Mouse (Mus musculus) mature B cell (primary cell): Measurements from ENCODE around the gene Fastk.

Source experiments
- in situ Hi-C: fragments of 300-500 bp; cut with MboI; formaldehyde crosslinking; loops from 2 replicates; pipeline ENCODE4 v1.14.3; 2019

Gene Fastk

DNA sequence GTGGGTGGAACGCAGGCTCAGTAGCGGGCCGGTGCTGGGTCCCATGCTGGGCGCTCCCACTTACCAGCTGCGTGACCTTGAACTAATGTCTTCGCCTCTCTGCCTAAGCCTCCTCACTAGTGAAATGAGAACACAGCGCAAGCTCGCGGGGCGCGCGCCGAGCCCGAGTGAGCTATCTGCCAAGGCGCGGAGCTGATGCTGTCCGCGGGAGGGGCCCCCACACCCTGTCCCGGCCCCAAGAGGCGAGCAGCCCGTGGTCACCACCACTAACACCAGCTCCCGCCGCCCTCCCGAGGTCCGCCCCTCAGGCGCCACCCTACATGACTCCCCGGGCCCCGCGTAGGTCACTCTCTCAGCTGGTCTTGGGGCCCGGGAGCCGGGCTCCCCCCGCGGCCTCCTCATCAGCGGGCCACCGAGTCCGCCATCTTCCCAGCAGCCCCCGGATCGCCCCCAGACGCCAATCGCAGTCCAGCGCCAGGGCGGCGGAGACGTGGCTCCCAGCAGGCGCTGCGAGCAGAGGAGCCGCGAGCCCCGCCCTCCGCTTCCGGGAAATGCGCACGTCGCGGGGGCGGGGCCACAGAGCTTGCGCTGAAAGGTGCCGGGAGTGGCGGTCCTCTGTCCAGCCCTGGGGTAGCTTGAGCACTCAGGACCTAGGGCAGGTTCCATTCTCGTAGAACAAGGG lies at the start of gene Fastk:
TSS of gene Fastk (minus strand) at position 542 of the 682 bp plus-strand sequence.
- in situ Hi-C loops = no loop called here

DNA sequence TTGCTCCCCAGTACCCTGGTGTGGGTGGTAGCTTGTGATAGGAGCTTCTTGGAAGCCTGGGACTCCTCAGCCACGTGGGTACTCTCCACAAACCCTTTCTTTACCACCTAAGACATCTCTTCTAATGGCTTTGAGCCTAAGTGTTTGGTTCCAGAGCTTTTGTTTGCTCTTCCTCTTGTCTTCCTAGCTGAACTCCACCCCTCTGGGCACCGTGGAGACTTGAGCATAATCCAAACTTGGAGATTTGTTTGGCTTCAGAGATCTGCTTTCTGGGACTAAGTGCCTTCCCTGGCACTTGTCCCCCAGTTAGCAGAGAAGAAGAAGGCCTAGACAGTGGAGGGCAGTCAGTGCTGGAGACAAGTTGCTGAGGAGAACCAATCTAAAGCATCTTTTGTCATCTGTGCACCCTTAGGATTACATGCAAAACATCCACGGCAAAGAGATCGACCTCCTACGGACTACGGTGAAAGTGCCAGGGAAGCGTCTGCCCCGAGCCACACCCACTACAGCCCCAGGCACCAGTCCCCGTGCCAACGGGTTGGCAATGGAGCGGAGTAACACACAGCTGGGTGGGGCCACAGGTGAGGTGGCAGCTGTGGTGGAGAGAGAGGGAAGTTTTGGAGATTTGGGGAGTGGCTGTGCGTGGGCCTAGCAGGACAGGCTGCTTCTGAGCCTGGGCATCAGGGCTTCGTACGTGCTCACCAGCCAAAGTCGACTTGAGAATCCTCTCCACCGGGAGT lies 47.6 kb upstream of the Fastk start:
- in situ Hi-C loops = no loop called here

DNA sequence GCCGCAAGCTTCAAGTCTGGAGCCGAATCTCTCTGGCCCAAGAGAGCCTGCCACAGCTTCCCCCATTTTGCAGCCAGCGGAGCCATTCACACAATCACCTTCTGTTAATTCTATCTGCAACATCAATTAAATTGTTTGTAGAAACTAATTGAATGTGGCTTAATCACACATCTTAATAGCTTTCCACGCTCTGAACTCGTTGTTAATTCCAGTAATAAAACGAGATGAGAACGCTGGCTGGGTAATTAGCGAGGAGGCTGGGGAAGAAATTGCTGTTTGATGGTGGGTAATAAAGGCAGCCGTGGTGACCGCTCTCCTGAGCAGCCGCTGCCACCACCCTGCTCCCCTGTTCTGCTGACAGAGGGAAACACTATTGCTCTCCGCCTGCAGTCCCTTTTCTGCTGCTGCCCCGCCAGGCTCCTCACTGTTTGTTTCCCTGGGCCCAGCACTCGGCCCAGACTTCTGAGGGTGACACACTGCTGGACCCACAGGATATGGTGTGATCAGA lies 45.4 kb upstream of the Fastk start:
- in situ Hi-C loops = no loop called here

DNA sequence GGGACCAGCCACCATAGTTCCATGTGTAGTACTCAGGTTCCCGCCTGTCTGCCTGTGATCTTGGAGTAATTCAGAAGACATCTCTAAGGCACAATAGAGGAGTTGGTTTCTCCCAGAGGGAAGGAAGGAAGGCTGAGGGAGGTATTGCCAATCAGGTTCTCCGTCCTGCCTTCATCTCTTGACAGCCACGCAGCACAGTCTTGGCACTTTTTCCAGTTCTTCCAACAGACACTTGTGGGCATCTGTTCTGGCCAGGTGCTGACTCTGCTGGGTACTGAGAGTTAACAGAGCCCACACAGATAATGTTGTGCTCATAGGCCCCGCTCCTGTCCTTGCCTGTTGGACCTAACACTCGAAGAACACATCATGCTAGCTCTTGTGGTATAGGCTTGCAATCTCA lies 41.7 kb upstream of the Fastk start:
- in situ Hi-C loops = no loop called here

DNA sequence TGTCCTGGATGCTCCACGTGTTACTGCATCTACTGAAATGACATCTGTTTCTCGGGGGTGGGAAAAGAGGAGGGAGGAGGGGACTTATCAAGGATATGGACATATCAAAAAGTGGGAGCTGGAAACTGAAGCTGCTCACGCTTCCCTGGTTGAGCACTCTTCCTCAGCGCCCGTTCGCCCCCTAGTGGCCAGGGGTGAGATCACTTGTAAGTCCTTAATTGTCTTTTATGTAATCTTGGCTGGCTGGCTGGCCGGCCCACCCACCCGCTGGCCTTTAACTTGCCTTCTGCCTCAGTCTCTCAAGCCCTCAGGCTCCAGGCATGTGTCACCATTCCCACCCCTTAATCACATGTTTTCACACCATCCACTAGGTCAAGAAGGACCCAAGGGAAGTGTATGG lies 41.0 kb upstream of the Fastk start:
- in situ Hi-C loops = no loop called here

DNA sequence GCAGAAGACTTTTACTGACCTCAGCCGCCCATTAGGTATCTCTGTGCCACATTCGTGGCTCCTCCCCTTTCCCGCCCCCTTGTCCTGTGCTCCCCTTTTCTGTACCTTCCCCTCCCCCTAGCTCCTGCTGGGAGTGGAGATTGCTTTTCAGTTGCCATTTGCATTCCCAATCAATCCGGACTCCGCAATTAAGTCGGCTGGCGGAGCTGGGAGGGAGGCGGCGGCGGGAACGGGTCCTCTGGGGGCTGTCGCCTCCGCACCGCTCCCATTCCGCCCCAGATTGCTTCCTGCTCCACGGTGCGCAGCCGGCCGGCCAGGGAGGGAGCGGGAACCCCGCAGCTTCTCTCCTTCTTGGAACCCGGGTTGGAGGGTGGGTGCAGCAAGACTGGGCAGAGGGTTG lies 39.9 kb upstream of the Fastk start:
- in situ Hi-C loops = no loop called here

DNA sequence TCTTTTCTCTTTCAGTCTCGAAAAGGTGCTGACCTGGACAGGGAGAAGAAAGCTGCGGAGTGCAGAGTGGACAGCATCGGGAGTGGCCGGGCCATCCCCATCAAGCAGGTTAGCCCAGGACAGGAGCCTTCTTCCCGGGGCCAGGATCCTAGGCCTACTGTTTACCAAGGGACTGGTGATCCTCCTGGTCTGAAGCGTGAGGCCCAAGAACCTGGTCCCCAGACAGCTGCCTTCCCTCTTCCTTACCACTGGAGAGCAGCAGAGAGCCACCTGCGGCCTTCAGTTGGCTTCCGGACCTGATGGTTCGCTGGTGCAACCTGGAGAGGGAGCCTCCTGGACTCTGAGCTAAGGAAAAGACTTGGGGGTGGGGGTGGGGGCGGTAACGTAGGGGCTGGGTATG lies 38.2 kb upstream of the Fastk start:
- in situ Hi-C loops = no loop called here

DNA sequence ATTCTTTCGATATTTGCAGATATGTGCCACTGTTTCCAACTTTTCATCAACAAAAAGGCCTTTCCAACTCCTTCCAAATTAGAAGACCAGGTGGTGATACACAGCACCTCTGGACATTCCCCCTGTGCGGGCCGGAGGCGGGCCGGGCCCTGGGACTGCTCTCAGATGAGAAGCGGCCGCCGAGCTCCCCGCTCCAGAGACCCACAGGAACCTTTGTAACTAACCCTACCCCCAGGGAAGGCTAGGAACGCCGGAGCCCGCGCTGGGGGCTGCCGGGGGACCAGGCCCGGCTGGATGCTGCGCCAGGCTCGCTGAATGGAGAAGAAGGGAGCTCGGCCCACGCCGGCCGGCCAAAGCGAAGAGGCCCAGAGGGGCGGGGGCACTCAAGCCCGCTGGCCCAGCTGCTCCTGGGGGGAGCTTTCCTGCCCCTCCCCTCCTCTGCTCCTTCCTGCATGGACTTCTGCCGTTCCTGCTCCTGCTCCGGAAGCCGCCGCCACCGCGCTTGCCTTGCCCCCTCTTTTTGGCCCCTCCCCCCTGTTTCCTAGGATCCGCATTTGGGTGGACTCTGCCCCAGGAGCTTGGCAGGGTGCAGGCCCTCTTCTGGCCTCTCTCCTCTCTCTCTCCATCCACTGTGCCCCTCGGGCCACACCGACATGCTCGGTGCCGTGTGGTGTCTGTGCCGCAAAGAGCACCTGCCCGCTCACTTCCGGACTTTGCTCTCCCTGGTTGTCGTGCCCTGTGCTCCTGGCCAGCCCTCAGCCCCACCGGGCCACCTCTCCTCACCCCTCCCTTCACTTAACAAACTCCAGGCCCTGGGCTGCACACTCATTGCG lies 37.4 kb upstream of the Fastk start:
- in situ Hi-C loops = no loop called here

DNA sequence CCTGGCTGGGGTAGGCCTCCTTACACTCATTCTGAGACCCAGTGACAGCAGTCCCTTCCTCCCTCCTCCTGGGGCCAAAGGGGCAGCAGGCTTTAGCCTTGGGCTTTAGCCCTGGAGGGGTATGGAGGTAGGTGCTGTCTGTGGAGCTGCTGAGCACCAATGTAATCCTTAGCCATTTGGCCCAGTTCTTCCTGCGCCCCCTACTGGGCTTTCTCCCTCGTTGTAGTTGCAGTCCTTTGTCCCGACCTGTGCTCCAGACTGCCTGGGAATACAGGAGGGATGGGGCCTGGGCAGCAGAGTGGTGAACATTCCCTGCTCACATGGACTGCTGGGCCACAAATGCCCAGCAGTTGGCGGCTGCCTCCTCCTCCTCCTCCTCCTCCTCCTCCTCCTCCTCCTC lies 36.6 kb upstream of the Fastk start:
- in situ Hi-C loops = no loop called here

DNA sequence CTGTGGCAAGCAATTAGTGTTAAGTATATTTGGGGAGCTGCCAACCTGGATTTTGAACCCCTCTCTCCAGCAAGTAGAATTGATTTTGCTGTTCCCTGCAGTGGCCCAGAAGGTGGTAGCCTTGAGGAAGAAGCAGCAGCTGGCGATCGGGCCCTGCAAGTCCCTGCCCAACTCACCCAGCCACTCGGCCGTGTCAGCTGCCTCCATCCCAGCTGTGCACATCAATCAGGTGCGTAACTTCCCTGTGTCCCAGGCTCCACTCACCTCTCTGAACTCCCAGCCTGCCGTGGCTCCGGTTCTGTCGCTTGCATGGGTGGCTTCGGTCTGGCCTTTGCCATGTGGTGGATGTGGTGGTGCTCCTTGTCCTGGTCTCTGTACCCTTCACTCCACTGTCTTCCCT lies 32.8 kb upstream of the Fastk start:
- in situ Hi-C loops = no loop called here

DNA sequence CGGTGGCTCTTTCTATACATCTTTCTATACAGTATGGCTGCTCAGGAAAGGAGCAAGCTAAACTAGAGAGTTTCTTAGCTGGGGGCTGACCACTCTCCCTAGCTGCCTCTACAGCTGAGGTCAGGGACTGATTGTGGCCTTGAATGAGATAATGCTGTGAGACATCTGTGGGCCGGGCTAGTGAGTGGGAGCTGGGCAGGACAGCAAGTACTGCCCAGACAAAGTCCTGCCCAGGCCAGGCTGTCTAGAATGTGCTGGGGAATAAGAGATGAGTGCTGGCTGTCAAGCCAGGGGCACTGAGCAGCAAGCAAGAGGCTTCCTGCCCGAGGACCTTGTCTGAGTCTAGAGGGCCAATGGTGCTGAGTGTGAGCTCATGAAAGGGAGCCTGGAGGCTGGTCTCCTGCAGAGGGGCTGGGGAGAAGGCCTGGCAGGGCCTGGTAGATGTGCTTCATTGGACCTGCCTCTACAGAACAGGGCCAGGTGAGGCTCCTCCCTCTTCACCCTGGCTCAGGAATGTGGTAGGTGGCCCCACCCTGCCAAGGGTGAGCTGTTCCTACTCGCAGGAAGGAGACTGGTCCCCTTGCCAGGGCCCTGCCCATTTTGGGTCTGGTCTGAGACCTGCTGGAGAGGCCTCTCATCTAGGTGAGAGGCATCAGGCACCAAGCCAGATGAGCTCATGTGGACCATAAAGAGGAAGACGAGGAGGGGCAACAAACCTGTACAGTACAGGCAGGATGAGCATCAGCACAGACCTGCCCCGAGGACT lies 30.6 kb upstream of the Fastk start:
- in situ Hi-C loops = no loop called here

DNA sequence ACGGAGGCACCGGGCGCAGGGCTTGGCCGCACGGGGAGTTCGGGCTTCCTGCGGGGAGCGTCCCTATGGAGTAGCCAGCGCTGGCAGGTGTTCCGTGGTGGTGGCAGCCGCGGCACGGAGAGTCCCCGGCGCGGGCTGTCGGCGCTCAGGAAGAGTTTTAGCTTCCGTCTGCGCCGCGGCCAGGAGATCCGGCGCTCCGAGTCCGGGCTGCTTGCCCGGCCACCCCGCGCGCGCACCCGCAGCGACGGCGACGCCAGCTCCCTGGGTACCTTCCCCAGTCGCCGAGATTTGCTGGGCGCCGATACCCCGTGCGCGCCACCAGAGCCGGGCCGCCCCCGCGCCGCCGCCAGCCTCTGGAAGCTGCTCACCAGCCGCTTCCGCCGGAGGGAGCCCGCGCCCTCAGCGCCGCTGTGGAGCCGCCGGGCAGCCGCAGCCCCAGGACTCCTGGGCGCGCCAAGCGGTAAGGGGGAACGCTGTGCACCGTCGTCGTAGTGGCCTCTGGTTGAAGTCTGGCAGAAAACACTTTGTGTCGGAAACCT lies 29.7 kb upstream of the Fastk start:
- in situ Hi-C loops = no loop called here

DNA sequence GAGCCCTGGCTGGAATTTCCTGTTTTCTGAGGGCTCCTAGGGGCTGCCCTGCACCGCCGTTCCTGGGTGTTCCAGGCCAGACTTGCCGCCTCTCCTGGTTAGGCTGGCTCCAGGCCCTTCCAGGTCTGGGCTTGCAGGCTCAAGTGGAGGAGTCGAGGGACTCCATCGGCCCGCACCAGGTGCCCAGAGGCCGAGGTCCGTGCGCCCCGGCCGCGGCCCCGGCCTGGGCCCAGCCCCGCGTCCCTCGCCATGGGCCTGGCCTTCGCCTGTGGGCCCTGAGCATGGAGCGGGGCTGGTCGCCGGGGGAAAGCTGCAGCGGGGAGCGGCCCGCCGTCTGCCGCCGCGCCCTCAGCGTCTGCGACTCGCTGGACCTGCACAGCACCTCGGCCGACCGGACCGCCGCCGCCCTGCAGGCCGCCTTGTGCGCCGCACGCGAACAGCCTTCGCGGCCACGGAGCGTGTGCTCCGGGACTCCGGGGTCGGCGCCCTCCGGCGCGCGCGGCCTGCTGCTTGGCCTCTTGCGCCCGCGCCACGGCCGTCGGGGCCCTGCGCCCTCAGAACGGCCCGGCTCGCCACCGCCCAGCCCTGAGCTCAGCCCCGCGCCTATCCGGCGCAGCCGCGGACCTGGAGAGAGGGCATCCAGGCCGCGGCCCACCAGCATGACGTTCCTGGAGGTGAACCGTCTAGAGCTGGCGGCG lies 29.1 kb upstream of the Fastk start:
- in situ Hi-C loops = no loop called here

DNA sequence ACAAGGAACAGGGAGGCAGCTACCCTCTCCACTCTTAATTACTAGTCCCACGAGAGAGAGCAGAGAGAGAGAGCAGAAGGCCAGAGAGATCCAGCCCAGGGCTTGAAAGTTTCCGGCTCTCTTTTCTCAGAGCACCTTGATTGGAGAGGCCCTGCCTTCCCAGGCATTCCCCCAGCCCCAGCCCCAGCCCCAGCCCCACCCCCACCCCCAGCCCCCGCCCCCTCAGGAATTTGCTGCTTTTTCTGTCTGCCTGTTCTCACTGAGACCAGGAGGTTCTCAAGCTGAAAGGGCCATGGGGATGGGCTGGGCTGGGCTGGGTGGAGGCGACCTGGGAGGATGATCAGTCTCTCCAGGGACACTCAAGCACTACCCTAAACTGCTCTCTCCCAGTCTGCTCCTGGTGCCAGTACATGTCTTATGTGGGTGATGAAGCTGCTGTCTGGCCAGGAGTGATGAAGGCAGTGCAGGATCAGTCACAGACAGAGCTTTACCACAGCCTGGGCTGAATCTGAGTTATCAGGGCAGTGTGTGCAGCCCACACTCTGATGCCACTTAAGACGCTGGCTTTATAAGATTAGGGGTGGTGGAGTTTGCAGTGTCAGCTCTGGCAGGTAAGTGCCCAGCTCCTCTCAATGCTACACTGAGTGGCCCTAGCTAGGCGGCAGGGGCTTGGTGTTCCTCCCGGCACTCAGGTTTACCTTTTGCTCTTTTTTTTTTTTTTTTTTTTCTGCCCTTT lies 28.0 kb upstream of the Fastk start:
- in situ Hi-C loops = no loop called here

DNA sequence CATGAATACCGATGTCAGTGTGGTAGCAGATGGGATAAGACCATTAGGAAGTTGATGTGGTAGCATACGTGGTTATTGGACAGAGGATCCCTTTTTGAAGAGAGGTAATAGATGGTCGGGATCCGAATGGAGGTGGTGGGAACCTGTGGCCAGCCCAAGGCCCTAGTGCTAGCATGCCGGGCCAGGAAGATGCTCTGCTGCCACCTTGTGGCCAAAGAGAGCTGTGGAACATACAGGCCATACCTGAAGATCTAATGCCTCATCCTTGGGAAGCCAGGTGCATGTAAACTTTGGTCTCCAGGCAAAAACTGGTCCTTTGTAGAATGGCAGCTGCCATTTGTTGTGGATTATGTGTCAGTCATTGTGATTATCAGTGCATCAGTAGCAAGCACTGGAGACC lies 25.5 kb upstream of the Fastk start:
- in situ Hi-C loops = no loop called here

DNA sequence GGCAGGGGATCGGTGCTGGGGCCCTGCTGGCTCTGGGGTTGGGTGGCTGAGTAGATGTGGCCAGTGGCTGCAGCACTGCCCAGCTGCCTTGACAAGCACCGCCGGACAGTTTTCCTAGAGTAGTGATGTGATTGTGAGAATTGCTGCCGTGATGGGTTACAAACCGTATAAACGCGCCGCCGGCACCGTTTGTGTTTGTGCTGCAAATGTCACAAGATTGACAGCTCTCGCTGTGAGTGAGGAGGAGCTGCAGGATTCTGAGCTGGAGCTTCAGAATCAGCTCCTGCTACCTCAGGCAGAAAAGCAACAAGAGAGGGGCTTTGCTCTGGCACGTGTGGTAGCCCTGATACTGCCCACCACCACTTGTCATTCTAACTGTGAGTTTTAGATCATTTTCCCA lies 21.7 kb upstream of the Fastk start:
- in situ Hi-C loops = no loop called here

DNA sequence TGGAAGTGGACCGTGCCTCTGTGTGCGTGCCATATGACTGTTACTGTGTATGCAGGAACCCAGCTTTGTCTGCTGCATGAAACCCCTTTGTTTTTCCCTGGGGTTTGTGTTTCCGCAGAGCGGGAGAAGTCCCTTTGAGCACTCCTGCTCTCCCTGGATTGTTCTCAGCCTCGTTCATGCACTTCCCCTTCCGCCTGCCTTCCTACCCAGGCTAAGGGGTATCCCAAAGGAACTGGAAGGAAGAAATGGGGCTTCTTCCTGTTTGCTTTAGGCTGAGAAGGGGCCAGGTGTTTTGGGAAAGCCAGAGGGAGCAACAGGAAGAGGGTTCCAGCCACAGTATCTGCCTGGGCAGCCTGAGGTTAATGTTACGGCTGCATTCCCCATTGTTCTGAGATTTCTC lies 10.5 kb upstream of the Fastk start:
- in situ Hi-C loops = no loop called here

DNA sequence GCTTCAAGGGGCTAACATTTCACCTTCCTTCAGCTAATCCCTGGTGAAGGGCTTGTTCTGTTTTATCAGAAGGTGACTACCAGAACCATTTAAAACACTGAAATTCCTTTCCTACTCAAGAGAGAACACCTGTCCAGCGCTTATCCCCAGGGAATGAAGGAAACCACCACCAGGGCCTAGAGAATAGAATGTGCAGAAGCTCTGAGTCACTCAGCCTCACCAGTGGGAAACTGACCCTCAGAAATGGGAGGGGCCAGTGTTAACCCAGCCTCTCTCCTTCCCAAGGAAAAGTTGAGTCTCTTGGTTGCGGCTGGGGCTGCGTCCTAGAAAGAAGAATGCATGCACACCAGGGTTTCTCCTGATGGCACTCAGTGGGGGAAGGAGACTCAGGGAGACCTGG lies 10.0 kb upstream of the Fastk start:
- in situ Hi-C loops = no loop called here

DNA sequence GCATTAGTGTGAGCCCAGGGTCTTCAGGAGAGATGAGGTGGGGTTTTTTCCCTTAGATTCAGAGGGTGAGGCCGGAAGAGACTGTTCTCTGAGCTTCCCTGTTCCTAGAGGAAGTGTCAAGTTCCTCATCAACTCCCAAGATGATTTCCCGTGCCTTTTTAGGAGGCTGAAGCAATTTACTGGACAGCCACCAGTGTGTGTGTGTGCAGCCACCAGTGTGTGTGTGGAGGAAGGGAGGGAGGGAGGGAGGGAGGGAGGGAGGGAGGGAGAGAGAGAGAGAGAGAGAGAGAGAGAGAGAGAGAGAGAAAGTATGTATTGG lies 8.9 kb upstream of the Fastk start:
- in situ Hi-C loops = no loop called here

DNA sequence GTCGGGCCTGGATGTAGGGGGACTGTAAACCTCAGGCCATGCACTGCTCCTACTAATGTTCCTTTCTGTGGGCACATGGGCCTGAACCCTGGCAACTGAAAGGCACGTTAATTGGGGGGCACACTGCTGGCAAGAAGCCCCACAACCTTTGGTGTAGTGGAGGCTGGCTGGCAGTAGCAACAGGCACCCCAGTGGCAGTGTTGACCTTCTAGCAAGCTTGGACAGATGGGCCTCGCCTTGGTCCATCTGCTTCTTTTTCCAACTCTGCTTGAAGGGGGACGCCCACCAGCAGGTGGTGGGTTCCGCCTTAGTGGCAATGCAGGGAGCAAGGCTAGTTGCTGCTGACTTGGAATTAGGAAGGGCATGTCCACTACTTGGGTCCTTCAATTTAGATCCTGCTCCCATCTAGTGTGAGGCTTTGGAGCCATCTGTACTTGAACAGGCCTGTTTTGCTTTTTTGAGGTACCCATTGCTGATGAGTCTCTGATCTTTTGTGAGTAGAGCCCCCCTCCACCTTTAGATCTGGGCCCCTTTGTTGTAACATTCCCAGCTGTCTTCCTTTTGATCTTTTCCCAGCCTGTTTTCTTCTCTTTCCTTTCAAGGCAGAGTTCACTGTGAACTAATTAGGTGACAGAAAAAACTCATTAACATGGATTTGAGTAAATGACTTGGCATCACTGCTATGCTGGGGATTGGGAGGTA lies 8.3 kb upstream of the Fastk start:
- in situ Hi-C loops = no loop called here
